Mouse (Mus musculus): ENCODE data around the gene Brpf3.
A peak's percentile ranks its signal among the peaks of the same experiment; 100 is the strongest.
"Not testable (repeated sequence)": the region's sequence is repeated elsewhere in the genome, so short reads cannot be mapped to it uniquely, and the experiment has no call there.

Gene Brpf3

DNA sequence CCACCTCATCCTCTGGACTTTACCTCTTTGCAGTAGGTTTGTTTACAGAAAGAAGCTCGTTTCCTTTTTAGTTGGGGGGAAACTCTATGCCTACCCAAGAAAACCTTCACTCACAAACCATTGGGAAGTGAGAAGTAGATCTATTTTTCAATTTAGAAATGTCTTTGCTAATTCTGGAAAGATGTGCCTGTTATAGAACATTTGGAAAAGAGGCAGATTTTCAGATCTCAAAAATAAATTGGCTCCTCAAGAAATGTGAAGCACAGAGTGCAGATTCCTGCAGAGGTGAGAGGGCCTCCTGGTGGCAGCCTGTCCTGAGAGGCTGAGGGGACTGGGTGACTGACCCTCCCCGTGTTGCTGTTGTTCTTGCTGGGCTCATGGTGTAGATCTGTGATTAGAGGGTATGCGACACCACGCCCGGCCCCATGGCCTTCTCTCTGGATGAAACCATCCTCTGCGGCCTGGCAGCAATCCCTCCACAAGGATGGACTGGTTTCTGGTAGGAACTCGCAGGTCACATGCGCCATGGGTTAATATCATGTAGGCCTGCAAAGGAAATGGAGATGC lies 26.9 kb downstream of the Brpf3 start:
- no peak for DNase-seq (ENCODE audit: low read depth)

DNA sequence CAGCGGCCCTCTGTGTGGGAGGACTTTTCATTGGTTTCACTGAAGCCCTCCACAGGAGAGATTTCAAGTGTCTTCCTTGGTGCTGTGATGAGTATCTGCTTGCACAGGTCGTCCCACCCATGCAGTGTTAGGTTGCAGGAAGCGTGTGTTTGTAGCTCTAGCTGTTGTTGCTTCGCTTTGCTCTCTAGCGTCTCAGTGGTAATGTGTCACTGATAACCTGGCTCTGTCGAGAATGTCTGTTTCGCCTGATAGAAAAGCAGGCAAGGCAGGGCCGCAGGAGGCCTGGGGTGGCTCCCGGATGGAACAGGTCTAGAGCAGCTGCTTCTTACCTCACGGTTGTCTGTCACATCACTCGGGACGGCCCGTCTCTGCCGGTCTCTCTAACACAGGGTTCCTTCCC lies 28.2 kb downstream of the Brpf3 start:
- no peak for DNase-seq (ENCODE audit: low read depth)

DNA sequence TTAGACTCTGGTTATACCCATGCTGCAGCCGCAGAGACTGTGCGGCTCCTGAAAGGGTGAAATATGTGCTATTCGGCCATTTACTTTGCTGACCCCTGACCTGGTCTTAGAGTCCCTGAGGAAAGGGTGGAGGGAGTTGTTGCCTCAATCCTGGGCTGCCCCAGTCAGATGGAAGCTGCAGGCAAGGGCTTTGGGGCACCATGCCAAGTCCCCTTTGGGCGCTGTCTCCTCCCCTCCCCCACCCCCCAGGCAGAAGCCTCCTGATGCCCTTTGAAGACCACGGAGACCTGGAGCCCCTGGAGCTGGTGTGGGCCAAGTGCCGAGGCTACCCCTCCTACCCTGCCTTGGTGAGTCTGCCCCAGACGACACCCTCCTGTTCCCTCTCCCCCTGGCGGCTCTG lies 30.2 kb downstream of the Brpf3 start:
- no peak for DNase-seq (ENCODE audit: low read depth)

DNA sequence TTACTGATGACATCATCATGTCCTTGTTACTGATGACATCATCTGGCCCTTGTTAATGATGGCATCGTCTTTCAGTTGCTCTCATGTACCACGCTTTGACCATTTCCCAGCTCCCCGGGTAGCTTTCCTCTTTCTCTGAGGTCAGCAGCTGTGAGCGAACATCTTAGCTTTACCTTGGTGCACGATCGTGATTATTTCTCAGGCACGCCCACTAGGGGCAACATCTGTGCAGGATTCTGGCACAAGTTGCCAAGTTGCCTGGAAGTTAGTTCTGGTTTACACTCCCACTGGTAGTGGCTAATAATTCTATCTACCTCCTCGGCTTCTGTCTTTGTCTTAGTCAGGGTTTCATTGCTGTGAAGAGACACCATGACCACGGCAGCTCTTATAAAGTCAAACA lies 31.1 kb downstream of the Brpf3 start:
- DNase-seq (ENCODE audit: low read depth): no peak

DNA sequence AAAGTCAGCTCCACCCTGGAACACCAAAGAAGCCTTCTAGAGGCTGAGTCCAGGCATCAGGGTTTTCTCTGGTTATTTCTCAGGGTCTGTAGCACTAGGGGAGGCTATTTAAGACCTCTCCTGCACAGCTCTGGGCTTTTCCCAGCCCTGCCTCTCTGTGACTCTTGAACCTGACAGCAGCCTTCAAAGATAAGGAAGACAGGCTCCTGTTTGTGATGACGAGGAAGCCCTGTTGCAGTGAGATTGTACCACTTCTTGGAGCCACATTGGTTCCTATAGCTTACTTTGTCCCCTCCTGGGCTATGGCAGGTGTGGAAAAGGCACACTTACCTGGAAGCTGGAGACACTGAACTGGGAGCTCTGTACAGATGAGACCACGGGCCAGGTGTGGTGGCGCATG lies 32.0 kb downstream of the Brpf3 start:
- DNase-seq (ENCODE audit: low read depth): no peak

DNA sequence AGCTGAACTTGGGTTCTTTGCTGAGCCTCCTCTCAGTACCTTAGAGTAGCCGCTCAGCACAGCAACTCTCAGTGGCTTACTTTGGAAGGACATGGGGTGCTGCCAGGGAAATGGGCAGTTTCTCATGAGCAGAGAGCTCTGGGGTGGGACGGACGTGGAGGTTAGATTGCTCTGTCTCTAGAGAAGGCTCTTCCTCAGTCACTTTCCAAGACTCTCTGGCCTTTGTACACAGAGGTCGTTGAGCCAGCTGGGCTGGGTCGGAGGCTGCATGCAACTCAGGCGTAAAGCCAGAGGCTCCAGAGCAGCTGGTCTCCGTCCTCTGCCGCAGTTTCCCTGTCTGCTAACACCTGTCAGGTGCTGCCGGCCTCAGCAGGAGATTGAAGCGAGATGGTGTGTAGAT lies 33.8 kb downstream of the Brpf3 start:
- DNase-seq (ENCODE audit: low read depth): no peak

DNA sequence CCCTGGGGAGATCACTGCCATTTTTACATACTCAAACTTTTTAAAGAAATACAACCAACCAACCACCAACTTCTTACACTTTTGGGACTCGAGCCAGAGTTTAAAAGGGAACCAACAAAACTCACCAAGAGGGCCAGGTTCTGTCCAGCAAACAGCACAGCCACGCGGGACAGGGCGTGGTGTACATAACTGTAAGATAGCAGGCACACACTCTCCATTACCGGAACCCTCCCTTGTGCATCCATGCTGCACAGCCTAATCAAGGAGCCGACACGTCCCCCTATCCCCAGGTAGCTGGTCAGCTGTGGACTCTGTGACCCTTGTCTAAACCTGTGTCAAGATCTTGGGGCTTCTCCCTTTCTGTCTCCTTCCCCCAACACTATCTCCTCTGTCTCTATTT lies 37.0 kb downstream of the Brpf3 start:
- no peak for DNase-seq (ENCODE audit: low read depth)

DNA sequence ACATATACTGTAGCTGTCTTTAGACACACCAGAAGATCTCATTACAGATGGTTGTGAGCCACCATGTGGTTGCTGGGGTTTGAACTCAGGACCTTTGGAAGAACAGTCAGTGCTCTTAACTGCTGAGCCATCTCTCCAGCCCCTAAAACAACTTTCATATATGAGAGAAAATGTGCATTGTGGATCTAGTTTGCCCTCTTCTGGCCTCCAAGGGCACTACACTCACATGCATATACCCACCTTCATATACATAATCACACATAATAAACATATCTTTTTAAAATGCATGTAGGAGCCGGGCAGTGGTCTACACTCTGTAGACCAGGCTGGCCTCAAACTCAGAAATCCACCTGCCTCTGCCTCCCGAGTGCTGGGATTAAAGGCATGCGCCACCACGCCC lies 41.1 kb downstream of the Brpf3 start:
- DNase-seq (ENCODE audit: low read depth): not testable (repeated sequence)

DNA sequence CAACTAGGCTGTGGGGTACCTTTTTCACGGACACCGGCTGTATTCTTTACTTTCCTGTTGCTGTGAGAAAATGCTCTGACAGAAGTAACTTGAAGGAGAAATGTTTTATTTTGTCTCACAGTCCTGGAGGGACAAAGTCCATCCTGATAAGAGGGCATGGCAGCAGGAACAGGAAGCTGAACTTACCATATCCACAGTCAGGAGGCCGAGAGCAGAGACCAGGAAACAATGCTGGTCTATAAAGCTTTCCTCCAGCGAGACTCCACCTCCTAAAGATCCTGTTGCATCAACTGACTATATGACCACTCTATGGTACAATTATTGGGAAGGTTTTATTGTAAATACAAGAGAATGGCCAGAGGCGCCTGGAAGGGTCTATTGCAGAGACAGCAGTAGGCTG lies 42.8 kb downstream of the Brpf3 start:
- DNase-seq (ENCODE audit: low read depth): no peak

DNA sequence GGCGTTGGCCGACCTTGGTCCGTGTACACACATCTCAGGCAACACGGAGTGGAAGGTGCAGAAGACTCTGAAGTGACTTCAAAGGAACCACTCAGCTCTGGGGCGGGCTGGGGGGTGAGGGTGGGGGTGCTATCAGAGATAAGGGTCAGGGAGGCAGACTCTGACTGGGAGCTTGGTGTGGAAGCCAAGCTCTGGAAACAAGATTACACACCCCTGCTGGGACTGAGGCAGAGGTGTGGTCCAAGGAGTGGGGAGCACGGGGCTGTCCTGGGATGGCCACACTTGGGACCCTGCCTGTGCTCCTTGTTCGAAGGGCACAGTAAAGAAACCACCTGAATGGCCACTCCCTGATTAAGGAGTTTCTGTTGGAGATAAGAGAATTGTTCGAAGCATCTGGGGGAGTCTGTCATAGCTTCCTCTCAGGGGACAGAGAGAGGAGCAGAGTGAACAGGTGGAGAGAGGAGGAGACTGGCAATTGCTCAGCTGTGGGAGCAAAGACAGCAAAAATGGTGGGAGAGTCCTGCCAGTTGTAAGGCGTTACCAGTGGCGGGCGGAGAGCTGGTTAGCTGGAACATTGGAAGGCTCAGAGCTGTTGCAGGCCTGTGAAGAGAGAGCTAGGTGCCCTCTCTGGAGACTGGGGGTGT lies 46.2 kb downstream of the Brpf3 start:
- DNase-seq (ENCODE audit: low read depth): no peak

DNA sequence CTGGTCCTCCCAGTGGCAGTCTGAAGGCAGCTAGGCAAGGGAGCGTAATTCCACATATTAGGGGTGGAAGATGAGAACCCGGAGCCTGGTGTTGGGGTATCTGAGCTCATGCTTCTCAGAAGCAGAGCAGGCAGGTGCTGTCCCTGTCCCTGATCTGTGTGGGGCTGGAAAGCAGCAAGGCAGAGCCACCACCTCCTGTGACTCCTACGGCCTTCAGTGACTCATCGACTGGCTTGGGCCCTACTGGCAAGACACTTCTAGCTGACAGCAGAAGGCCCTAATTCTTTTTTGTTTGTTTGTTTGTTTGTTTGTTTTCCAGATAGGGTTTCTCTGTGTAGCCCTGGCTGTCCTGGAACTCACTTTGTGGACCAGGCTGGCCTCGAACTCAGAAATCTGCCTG lies 49.6 kb downstream of the Brpf3 start:
- DNase-seq (ENCODE audit: low read depth): no peak

DNA sequence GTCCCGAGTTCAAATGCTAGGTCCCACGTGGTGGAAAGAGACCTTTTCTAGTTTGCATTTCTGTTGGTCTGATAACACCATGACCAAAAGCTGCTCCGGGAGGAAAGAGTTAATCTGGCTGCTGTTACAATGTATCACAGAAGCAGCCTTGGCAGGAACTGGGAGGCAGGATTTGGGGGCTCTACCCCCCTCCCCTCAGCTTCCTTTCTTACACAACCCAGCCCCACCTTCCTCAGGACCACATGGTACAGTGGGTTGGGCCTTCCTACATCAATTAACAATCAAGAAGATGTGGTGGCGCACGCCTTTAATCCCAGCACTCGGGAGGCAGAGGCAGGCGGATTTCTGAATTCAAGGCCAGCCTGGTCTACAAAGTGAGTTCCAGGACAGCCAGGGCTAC lies 53.5 kb downstream of the Brpf3 start:
- DNase-seq (ENCODE audit: low read depth): no peak

DNA sequence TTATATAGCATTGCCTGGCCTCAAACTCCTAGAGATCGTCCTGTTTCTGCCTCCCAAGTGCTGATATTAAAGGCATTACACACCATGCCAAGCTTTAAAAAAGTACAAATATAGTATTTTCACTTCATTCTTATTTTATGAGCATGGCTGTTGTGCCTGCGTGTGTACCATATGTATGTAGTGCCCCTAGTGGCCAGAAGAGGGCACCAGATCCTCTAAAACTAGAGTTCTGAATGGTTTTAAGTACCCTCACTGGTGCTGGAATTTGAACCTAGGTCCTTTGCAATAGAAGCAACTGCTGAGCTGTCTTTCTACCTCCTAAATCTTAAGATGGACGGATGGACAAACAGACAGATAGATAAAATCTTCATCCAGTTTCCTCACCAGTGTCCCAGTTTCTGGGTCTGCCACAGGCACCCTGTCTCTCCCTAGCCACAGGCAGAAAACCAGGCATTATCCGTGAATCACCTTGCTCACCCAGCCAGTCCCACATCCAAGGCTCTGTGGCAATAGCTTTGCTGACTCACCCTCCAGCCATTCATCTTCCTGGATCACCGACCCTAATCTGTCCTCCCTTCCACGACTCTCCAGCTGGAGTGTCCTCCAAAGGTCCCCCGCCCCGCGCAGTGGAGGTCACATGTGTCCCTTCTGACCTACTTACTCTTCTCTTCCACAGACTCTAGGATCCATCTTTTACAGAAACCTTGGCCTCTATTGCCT lies 54.4 kb downstream of the Brpf3 start:
- DNase-seq (ENCODE audit: low read depth): peak; percentile 62

DNA sequence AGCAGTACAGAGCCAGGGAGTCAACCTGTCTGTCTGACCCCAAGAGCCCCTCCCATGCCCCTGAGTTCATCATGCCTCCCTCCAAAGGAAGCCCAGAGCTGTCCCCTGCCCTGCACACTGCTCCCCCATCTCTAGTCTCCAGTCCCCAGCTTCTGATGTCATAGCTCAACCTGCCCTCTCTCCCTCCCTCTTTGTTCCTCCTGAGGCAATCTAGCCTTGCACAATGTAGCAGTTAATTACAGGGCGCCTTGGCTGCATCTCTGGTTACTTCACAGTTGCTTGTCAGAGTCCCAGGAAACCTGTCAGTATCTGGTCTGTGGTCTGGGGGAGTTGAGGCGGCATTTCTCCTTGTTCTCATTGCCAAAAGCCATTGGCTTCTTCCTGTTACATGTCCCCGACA lies 55.1 kb downstream of the Brpf3 start:
- no peak for DNase-seq (ENCODE audit: low read depth)

DNA sequence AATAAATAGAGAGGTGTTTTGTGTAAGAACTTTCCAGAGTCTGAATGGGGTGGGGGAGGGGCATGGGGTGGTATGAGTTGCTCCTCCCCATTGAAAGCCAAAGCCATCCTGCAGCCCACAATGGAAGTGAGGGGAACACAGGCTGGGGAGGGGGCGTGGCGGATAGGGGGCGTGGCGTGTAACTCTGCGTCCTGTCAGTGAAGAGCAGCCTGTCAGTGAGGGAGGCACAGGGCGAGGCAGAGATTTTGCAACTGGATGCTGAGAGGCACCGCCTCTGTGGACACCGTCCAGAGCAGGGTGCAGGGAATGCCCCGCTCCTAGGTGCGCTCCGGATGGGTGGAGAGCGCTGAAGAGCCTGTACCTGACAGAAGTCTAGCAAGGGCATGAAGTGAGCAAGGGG lies 57.3 kb downstream of the Brpf3 start, which contains the start of gene Pnpla1:
Pnpla1 (plus strand) TSS at position 207 of the 400 bp plus-strand sequence.
- DNase-seq (ENCODE audit: low read depth): no peak

DNA sequence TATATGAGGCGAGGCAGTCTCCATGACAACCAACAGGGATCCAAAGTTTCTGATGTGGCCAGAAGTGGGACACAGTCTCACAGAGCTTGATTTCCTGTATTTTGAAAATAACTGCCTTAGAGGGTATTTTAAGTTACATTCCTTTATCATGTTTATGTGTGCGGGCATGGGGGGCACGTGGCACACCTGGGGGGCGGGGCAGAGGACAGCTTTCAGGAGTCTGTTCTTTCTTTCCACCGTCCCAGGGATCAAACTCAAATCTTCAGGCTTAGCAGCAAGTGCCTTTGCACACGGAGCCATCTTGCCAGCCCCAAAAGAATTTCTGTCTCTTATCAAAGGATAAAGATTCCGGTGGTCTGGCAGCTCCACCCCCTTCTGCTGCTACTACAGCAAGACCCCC lies 63.0 kb downstream of the Brpf3 start:
- no peak for DNase-seq (ENCODE audit: low read depth)

DNA sequence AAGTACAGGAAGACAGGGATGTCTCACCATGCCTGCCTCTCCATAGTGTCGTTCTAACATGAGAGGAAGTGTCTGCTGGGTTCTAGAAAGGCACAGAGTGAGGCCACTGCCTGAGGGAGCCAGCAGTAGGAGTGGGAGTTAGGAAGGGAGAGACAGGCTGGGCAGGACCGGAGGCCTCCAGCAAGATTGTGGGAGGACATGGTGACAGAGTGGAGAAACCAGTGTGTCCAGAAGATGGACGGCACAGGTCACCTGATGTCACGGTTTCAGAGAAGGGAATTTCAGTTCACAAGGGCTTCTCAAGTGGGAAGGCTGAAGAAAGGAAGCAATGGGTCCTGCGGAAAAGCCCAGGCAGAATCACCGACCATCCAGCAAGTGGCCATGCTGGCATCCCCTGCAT lies 63.6 kb downstream of the Brpf3 start:
- DNase-seq (ENCODE audit: low read depth): no peak

DNA sequence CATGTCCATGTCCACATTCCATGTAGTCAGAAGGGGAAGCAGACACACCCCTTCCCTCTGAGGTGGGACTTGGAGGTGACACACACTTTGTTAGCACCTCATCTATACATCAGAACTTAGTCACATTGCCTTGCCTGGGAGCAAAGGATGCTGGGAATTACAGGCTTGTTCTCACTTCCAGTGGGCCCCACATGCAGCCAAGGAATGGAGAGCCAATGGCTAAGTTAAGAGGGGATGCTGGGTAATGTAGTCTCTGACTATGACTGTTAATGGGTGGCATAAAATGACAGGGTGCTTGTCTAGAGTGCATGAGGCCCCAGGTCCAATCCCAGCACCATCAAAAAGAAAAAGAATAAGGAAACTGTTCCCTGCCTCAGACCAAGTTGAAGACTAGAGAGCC lies 66.0 kb downstream of the Brpf3 start:
- DNase-seq (ENCODE audit: low read depth): no peak

DNA sequence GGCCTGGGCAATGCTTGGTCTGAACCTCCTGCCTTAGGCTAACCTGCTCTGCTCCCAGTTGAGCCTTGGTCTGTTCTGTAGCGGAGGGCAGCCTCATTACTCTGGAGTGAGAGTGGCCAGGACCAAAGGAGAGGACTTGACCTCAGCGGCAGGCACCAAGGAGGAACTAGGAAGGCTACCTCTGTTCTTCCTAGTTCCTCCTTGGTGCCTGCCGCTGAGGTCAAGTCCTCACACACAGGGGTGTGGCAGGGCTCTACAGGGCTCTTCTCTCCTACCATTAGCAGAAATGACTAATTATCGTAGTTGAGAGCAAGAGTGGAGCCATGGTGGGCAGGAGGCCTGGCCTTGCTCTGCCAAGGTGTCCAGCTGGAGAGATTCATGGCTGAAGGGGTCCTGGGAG lies 66.5 kb downstream of the Brpf3 start:
- DNase-seq (ENCODE audit: low read depth): no peak

DNA sequence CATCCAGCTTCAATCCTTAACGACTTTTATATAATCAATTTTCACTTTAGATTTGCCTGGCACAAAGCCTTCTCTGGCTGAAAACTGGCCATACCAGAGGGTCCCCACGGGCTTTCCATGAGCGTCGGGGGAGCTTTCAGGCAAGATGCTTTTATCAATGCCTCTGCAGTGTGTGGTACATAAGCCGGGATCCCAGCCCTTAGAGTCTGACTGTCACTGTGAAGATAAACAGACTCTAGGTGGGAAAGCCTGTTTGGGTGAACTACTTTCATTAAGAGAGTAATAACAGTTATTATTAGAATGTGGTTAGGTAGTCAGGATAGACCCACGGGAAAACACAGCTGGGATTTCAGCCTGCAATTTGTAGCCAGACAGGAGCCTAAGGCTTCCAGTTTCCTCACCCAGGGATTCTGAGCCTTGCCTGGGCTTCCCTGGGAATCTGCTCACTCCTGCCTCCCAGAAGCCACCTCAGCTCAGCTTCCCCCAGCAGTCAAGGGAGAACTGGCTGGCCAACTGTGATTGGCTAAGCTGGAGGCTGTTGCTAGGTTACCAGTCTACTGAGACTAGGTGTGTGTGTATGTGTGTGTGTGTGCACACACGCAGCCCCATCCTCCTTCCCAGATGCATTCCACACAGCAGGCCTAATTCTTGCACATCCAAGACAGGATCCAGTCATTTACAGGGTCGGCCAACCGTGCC lies 68.7 kb downstream of the Brpf3 start:
- no peak for DNase-seq (ENCODE audit: low read depth)

DNA sequence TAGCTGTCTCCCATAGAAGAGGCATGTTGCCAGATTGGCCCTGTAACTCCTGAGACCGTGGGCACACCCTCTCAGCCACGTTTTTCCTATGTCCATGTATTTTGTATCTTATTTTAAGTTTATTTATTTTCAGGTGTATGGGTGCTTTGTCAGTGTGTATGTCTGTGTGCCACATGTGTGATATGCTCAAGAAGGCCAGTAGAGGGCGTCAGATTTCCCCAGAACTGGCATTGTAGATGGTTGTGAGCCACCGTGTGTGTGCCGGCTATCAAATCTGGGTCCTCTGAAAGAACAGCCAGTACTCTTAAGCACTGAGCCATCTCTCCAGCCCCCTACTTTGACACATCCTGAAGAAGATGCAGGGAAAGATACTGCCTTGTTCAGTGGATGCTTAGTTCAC lies 69.5 kb downstream of the Brpf3 start:
- DNase-seq (ENCODE audit: low read depth): no peak

DNA sequence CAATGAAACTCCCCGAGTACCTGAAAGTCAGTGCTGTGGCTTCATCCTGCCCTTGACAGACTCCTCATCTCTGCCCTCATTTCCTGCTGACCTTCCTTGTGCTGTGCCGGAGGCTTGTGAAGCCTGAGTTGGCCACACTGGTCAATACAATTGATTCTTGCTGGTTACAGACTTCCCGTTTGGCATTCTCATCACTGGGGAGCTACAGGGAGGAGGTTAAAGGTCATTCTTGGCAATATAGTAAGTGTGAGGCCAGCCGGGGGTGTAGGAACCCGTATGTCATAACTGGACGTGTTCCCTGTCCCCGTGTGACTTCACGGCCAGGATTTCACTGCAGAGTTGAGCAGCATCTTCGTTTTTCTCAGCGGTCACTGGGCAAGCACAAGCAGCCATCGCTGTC lies 70.9 kb downstream of the Brpf3 start:
- no peak for DNase-seq (ENCODE audit: low read depth)

DNA sequence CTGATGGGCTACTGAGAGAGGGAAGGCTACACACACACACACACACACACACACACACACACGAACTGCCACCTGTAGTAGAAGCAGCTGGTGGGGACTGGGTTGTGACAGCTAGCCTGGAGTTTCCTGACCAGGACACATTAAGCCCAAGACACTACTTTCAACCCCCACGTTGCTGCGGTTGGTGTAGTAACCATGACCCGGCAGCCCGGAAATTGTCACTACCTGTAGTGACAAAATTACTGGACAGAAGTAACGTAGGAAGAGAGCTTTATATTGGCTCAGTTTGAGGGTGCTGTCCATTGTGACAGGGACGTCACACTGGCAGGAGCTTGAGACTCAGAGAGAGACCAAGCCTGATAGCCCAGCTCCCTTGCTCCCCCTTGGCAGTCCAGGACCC lies 71.4 kb downstream of the Brpf3 start:
- DNase-seq (ENCODE audit: low read depth): no peak
